In the genomic region with DNA sequence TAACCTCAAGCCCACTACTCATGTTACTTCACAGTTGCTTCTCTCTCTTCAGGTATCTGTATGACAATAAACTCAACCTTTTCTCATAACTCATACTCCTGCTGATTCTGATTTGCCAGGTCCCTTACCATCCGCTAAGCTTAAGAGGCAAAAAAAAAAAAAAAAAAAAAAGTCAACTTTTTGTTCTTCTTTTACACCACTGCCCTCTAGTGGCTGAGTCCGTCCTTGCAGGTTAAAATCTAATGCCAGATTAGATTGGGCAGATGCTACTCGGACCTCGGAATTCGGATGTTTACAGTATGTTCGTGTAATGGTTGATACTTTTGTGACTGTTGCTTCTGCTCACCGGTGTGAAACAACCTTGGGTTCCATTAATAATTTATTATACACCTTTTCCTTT, we compare ENCODE assay signal across 9 mouse cellular contexts. TPM values are rescaled to one million over a fixed set of nuclear protein-coding genes. Genes with fewer than 3 reads are reported as not detected.
DNase-seq lines count a peak whose midpoint lies in the region; ATAC-seq and TF ChIP-seq lines count a peak whose summit lies in the region.
"Had no signal": no experiment of that assay in that cellular context is flagged by ENCODE, and none has a peak within 500 bp of the region (broad histone marks: within the 10 kb centered on the region; RNA-seq: fewer than 3 reads in every experiment).

No protein-coding gene starts in this region.

- no peak overlapping the region for H3K9ac ChIP-seq in forebrain, embryonic 14.5 days (ENCODE audit: low read length)
- no peak overlapping the region for H3K9ac ChIP-seq in forebrain, embryonic 13.5 days

- no peak overlapping the region for H3K4me3 ChIP-seq in forebrain, embryonic 14.5 days (ENCODE audit: low read depth, low read length)
- H3K4me3 ChIP-seq in forebrain, embryonic 13.5 days, result no peak overlapping the region
- no peak overlapping the region for H3K4me3 ChIP-seq in layer of hippocampus, adult 2 months

- no peak for ATAC-seq in forebrain, embryonic 14.5 days
- ATAC-seq in forebrain, embryonic 13.5 days, result no peak

- no peaks in the 10 kb centered on the region for H3K4me1 ChIP-seq in forebrain, embryonic 14.5 days (ENCODE audit: control insufficient read depth, insufficient read depth, low read length)
- no peaks in the 10 kb centered on the region for H3K4me1 ChIP-seq in forebrain, embryonic 13.5 days

- H3K9me3 ChIP-seq in forebrain, embryonic 14.5 days (replicated peaks; ENCODE audit: control insufficient read depth, low read length), result no peaks in the 10 kb centered on the region
- no peaks in the 10 kb centered on the region for H3K9me3 ChIP-seq in forebrain, embryonic 13.5 days (replicated peaks)

- no peak overlapping the region for H3K4me2 ChIP-seq in forebrain, embryonic 14.5 days (ENCODE audit: low read length)
- no peak overlapping the region for H3K4me2 ChIP-seq in forebrain, embryonic 13.5 days

- no peaks in the 10 kb centered on the region for H3K27me3 ChIP-seq in forebrain, embryonic 14.5 days (replicated peaks; ENCODE audit: control insufficient read depth, insufficient read depth, low read length)
- no peaks in the 10 kb centered on the region for H3K27me3 ChIP-seq in forebrain, embryonic 13.5 days

- 2% methylated on average over 7 of the region's 7 CpGs for WGBS in forebrain, embryonic 14.5 days
- WGBS in forebrain, embryonic 13.5 days, result 6% methylated on average over 7 of the region's 7 CpGs

- peak; percentile 90 for TF ChIP-seq CTCF in layer of hippocampus, adult 2 months (conservative IDR thresholded peaks at IDR 0.05)

- DNase-seq in forebrain, embryonic 14.5 days (ENCODE audit: low spot score), result peak; percentile 82
- peak; percentile 81 for DNase-seq in 3T3-L1 (ENCODE audit: low read depth, low spot score)
- peak; percentile 78 for DNase-seq in adrenal gland, postnatal 14 days
- DNase-seq in embryo, embryonic 9.5 days (ENCODE audit: extremely low spot score), result peak; percentile 73
- DNase-seq in layer of hippocampus, adult 2 months (ENCODE audit: low spot score in 2 of 2), result peak; percentile 42 to 82
- DNase-seq in lung, postnatal 36 days, result peak; percentile 88
- peak; percentile 42 for DNase-seq in telencephalon, adult 2 months (ENCODE audit: low read depth, low spot score)

- H3K36me3 ChIP-seq in forebrain, embryonic 14.5 days (ENCODE audit: control insufficient read depth, insufficient read depth, low read length), result no peaks in the 10 kb centered on the region
- no peaks in the 10 kb centered on the region for H3K36me3 ChIP-seq in forebrain, embryonic 13.5 days (ENCODE audit: poor library complexity, severe bottlenecking)
- H3K36me3 ChIP-seq: G1E had no signal

- H3K27ac ChIP-seq in forebrain, embryonic 14.5 days (ENCODE audit: low read depth, low read length), result no peak overlapping the region
- no peak overlapping the region for H3K27ac ChIP-seq in forebrain, embryonic 13.5 days
- no peak overlapping the region for H3K27ac ChIP-seq in layer of hippocampus, adult 2 months

RNA-seq across cellular contexts. Expression of a gene that starts 3.7 kb away (rescaled TPM):
- 0.04 TPM in 1 of 2 replicates, not detected in the other for polyA plus RNA-seq in forebrain, embryonic 14.5 days (2014; fragmentation: Nextera tagmentation; extraction: Ambion mirVana)
- polyA plus RNA-seq in forebrain, embryonic 13.5 days (2015; fragmentation: Nextera tagmentation; extraction: Ambion mirVana), result not detected in 2 replicates
- 0.11 and 0.63 TPM in 2 replicates for total RNA-seq in adrenal gland, postnatal 14 days (2021)
- total RNA-seq in layer of hippocampus, adult 2 months (2021), result under 1 TPM; 0.67 to 0.79 TPM
- polyA plus RNA-seq: G1E had no signal

RNA-seq across cellular contexts. Expression of a gene that starts 49.2 kb away (rescaled TPM):
- 0.05 and 0.20 TPM in 2 replicates for polyA plus RNA-seq in forebrain, embryonic 14.5 days (2014; fragmentation: Nextera tagmentation; extraction: Ambion mirVana)
- 0.06 TPM in 1 of 2 replicates, not detected in the other for polyA plus RNA-seq in forebrain, embryonic 13.5 days (2015; fragmentation: Nextera tagmentation; extraction: Ambion mirVana)
- total RNA-seq in adrenal gland, postnatal 14 days (2021), result 0.19 and 0.26 TPM in 2 replicates
- total RNA-seq in layer of hippocampus, adult 2 months (2021), result 1 to 10 TPM; 2.3 to 3.4 TPM
- polyA plus RNA-seq: G1E had no signal
